Mouse (Mus musculus): Measurements from ENCODE around the gene Eprs. TPM values are rescaled to one million over a fixed set of nuclear protein-coding genes. Genes with fewer than 3 reads are reported as not detected.
"Not testable (repeated sequence)": the region's sequence is repeated elsewhere in the genome, so short reads cannot be mapped to it uniquely, and the experiment has no call there.

Eprs gene
- 10 to 100 TPM; 79.3 to 83.3 TPM for total RNA-seq (2021)
- long read RNA-seq, experiment 1, full-length matches to known transcripts: 39 of 86 reads
- long read RNA-seq, experiment 1, partial matches to known transcripts: 18 of 86 reads
- long read RNA-seq, experiment 1, other reads (novel, unspliced or antisense): 29 of 86 reads
- long read RNA-seq, experiment 2, full-length matches to known transcripts: 44 of 87 reads
- long read RNA-seq, experiment 2, partial matches to known transcripts: 15 of 87 reads
- long read RNA-seq, experiment 2, other reads (novel, unspliced or antisense): 28 of 87 reads

GRCm38 (mm10) chr1:185362677-185363520 is at the start of gene Eprs:
TSS of gene Eprs (plus strand) at chr1:185363044.
- DNase-seq (ENCODE audit: low spot score in 2 of 2): peak; percentile 97 to 99

- no peak for DNase-seq (ENCODE audit: low spot score in 2 of 2)
Observed at GRCm38 (mm10) chr1:185314546-185314945, 48.3 kb upstream of the Eprs start.

- DNase-seq (ENCODE audit: low spot score in 2 of 2): peak; percentile 20 to 67
Observed at GRCm38 (mm10) chr1:185315846-185316568, 46.8 kb upstream of the Eprs start.

- not testable (repeated sequence) for DNase-seq (ENCODE audit: low spot score in 2 of 2)
Observed at GRCm38 (mm10) chr1:185327754-185328345, 35.0 kb upstream of the Eprs start.

- DNase-seq (ENCODE audit: low spot score in 2 of 2): peak; percentile 89 to 92
Observed at GRCm38 (mm10) chr1:185328721-185329610, 33.9 kb upstream of the Eprs start, which contains the start of gene Iars2. TSS of gene Iars2 (minus strand) at chr1:185329396.

- DNase-seq (ENCODE audit: low spot score in 2 of 2): no peak
Observed at GRCm38 (mm10) chr1:185329851-185330250, 33.0 kb upstream of the Eprs start.

- no peak for DNase-seq (ENCODE audit: low spot score in 2 of 2)
Observed at GRCm38 (mm10) chr1:185331364-185331763, 31.5 kb upstream of the Eprs start.

- peak; percentile 83 to 92 for DNase-seq (ENCODE audit: low spot score in 2 of 2)
Observed at GRCm38 (mm10) chr1:185331983-185332430, 30.8 kb upstream of the Eprs start, which contains the start of gene Bpnt1. TSS of gene Bpnt1 (plus strand) at chr1:185332149.

GRCm38 (mm10) chr1:185333651-185334050 is 29.2 kb upstream of the Eprs start:
- DNase-seq (ENCODE audit: low spot score in 2 of 2): no peak

GRCm38 (mm10) chr1:185334136-185334535 is 28.7 kb upstream of the Eprs start:
- no peak for DNase-seq (ENCODE audit: low spot score in 2 of 2)

- no peak for DNase-seq (ENCODE audit: low spot score in 2 of 2)
Observed at GRCm38 (mm10) chr1:185335231-185335765, 27.5 kb upstream of the Eprs start.

GRCm38 (mm10) chr1:185336535-185336934 is 26.3 kb upstream of the Eprs start:
- no peak for DNase-seq (ENCODE audit: low spot score in 2 of 2)

GRCm38 (mm10) chr1:185342441-185342840 is 20.4 kb upstream of the Eprs start:
- no peak for DNase-seq (ENCODE audit: low spot score in 2 of 2)

- no peak for DNase-seq (ENCODE audit: low spot score in 2 of 2)
Observed at GRCm38 (mm10) chr1:185343422-185343821, 19.4 kb upstream of the Eprs start.

GRCm38 (mm10) chr1:185346188-185346587 is 16.7 kb upstream of the Eprs start:
- DNase-seq (ENCODE audit: low spot score in 2 of 2): no peak

GRCm38 (mm10) chr1:185349741-185350140 is 13.1 kb upstream of the Eprs start:
- DNase-seq (ENCODE audit: low spot score in 2 of 2): no peak

- no peak for DNase-seq (ENCODE audit: low spot score in 2 of 2)
Observed at GRCm38 (mm10) chr1:185350611-185351010, 12.2 kb upstream of the Eprs start.

- DNase-seq (ENCODE audit: low spot score in 2 of 2): no peak
Observed at GRCm38 (mm10) chr1:185352151-185352550, 10.7 kb upstream of the Eprs start.

- no peak for DNase-seq (ENCODE audit: low spot score in 2 of 2)
Observed at GRCm38 (mm10) chr1:185353351-185353750, 9.5 kb upstream of the Eprs start.

- no peak for DNase-seq (ENCODE audit: low spot score in 2 of 2)
Observed at GRCm38 (mm10) chr1:185354731-185355130, 8.1 kb upstream of the Eprs start.

All from layer of hippocampus, postnatal 14 days (tissue).